Mouse (Mus musculus) heart, embryonic 14.5 days (tissue): ENCODE data around the gene Krt32. TPM values are rescaled to one million over a fixed set of nuclear protein-coding genes. Genes with fewer than 3 reads are reported as not detected.

Experiments
- ATAC-seq: fragments of 200-750 bp; cut with Nextera tagmentation; 2 replicates; pipeline ENCODE4 v1.8.0; 2017; ENCODE audit warnings: low read depth, moderate TSS enrichment; ENCODE audit not compliant: insufficient number of reproducible peaks, insufficient read depth, low FRiP score
- H3K27ac ChIP-seq, 2 experiments: fragments of 200-500 bp in 1 of 2; fragments of 300-500 bp in 1 of 2; sonication (generic) in 1 of 2; replicated peaks in 1 of 2; 2 replicates each; pipeline ENCODE4 v1.5.1; 2012 to 2014; ENCODE audit warnings: low read depth in 2 of 2, low read length in 2 of 2, control low read depth in 1 of 2, mild to moderate bottlenecking in 1 of 2, mixed read lengths in 1 of 2; ENCODE audit not compliant: control insufficient read depth in 1 of 2, insufficient read depth in 1 of 2
- H3K27me3 ChIP-seq: fragments of 300-500 bp; sonication (generic); 2 replicates; pipeline ENCODE4 v1.6.1; 2014; ENCODE audit warnings: mild to moderate bottlenecking, low read length, control low read depth; ENCODE audit not compliant: control insufficient read depth, insufficient read depth
- H3K36me3 ChIP-seq: fragments of 300-500 bp; sonication (generic); 2 replicates; pipeline ENCODE4 v1.6.1; 2014; ENCODE audit warnings: mild to moderate bottlenecking, control low read depth, low read length, mixed read lengths; ENCODE audit not compliant: control insufficient read depth, insufficient read depth
- H3K4me1 ChIP-seq, 2 experiments: fragments of 200-500 bp in 1 of 2; fragments of 300-500 bp in 1 of 2; sonication (generic) in 1 of 2; 2 replicates each; pipeline ENCODE4 v1.6.1; 2012 to 2014; ENCODE audit warnings: low read length in 2 of 2, control low read depth in 1 of 2, mixed read lengths in 1 of 2; ENCODE audit not compliant: control insufficient read depth in 2 of 2, insufficient read depth in 2 of 2
- H3K4me2 ChIP-seq: fragments of 300-500 bp; sonication (generic); 2 replicates; pipeline ENCODE4 v1.6.1; 2014; ENCODE audit warnings: mild to moderate bottlenecking, low read length
- H3K4me3 ChIP-seq, 2 experiments: fragments of 200-500 bp in 1 of 2; fragments of 300-500 bp in 1 of 2; sonication (generic) in 1 of 2; 2 replicates each; pipeline ENCODE4 v1.5.1; 2012 to 2014; ENCODE audit warnings: low read length in 2 of 2, mild to moderate bottlenecking in 2 of 2, control low read depth in 1 of 2, low read depth in 1 of 2, moderate library complexity in 1 of 2; ENCODE audit not compliant: control insufficient read depth in 1 of 2, insufficient read depth in 1 of 2
- H3K9ac ChIP-seq: fragments of 300-500 bp; sonication (generic); 2 replicates; pipeline ENCODE4 v1.6.1; 2014; ENCODE audit warnings: mild to moderate bottlenecking, low read length
- H3K9me3 ChIP-seq: fragments of 300-500 bp; sonication (generic); 2 replicates; pipeline ENCODE4 v1.6.1; 2016; ENCODE audit warnings: low read length, control low read depth; ENCODE audit not compliant: control insufficient read depth
- WGBS: fragments of 180-500 bp; shearing (Covaris S2); extraction: QIAGEN DNeasy Blood & Tissue Kit; methylation state at CpG from one replicate; pipeline ENCODE4 v1.1.7; 2014; 5-methylcytosine and 5-hydroxymethylcytosine counted together
- polyA plus RNA-seq: library from polyadenylated mRNA; unstranded; fragments of >200 nt; fragmentation: Nextera tagmentation; extraction: Ambion mirVana; gene quantifications from 2 replicates; pipeline ENCODE4 v1.2.1, GENCODE M21; 2014

Gene Krt32
- polyA plus RNA-seq, 1 experiment from 2014 or later = not detected

- Histone ChIP-seq H3K9ac (no peak overlapping the region), H3K4me1 (no peaks in the 10 kb centered on the region), H3K4me3 (no peak overlapping the region), H3K9me3 (no peaks in the 10 kb centered on the region), H3K27ac (no peak overlapping the region), H3K36me3 (no peaks in the 10 kb centered on the region), H3K4me2 (no peak overlapping the region), H3K27me3 (no peaks in the 10 kb centered on the region)
- 50% methylated on average over 1 of the region's 1 CpGs for WGBS
- ATAC-seq = no peak
These were observed 14.2 kb downstream of the Krt32 start for GRCm38 (mm10) chr11:100073873-100074272.

- Histone ChIP-seq H3K36me3 (no peaks in the 10 kb centered on the region), H3K9me3 (no peaks in the 10 kb centered on the region), H3K27me3 (no peaks in the 10 kb centered on the region), H3K4me3 (no peak overlapping the region), H3K4me2 (no peak overlapping the region), H3K9ac (no peak overlapping the region), H3K27ac (0 out of 4 replicates have a peak overlapping the region, but pooled peaks of 1 of the 2 experiments have one; percentile 44), H3K4me1 (peaks cover 15 to 19% of the 10 kb centered on the region in 2 experiments; a peak in 3 of 4 replicates)
- ATAC-seq = no peak
- WGBS = 61% methylated on average over 17 of the region's 17 CpGs
These were observed 20.6 kb downstream of the Krt32 start for GRCm38 (mm10) chr11:100067293-100068036.

- ATAC-seq = no peak
- H3K4me3 ChIP-seq = no peak overlapping the region
- peak overlapping the region in 1 of 2 experiments; percentile 44; a peak in 2 of 4 replicates for H3K27ac ChIP-seq
- 36% methylated on average over 12 of the region's 12 CpGs for WGBS
- H3K36me3 ChIP-seq = no peaks in the 10 kb centered on the region
- H3K4me1 ChIP-seq = peaks cover 15 to 19% of the 10 kb centered on the region in 2 experiments; a peak in 3 of 4 replicates
- no peak overlapping the region for H3K4me2 ChIP-seq
- H3K9ac ChIP-seq = no peak overlapping the region
- no peaks in the 10 kb centered on the region for H3K9me3 ChIP-seq
- H3K27me3 ChIP-seq = no peaks in the 10 kb centered on the region
These were observed 21.6 kb downstream of the Krt32 start for GRCm38 (mm10) chr11:100066236-100067010.

- no peaks in the 10 kb centered on the region for H3K27me3 ChIP-seq
- no peaks in the 10 kb centered on the region for H3K36me3 ChIP-seq
- no peak overlapping the region for H3K27ac ChIP-seq
- no peak overlapping the region for H3K4me2 ChIP-seq
- ATAC-seq = no peak
- no peaks in the 10 kb centered on the region for H3K9me3 ChIP-seq
- no peak overlapping the region for H3K4me3 ChIP-seq
- no peak overlapping the region for H3K9ac ChIP-seq
- H3K4me1 ChIP-seq = no peaks in the 10 kb centered on the region
- WGBS = 76% methylated on average over 8 of the region's 8 CpGs
These were observed 29.2 kb downstream of the Krt32 start for GRCm38 (mm10) chr11:100058875-100059274.

GRCm38 (mm10) chr11:100055686-100056655, 32.1 kb downstream of the Krt32 start:
- no peak for ATAC-seq
- WGBS = 67% methylated on average over 9 of the region's 9 CpGs
- Histone ChIP-seq H3K4me3 (no peak overlapping the region), H3K27me3 (no peaks in the 10 kb centered on the region), H3K9ac (no peak overlapping the region), H3K4me2 (no peak overlapping the region), H3K4me1 (no peaks in the 10 kb centered on the region), H3K27ac (no peak overlapping the region), H3K36me3 (no peaks in the 10 kb centered on the region), H3K9me3 (no peaks in the 10 kb centered on the region)

- peaks cover 6 to 8% of the 10 kb centered on the region in 2 experiments; a peak in 2 of 4 replicates for H3K4me1 ChIP-seq
- no peaks in the 10 kb centered on the region for H3K27me3 ChIP-seq
- H3K9me3 ChIP-seq = no peaks in the 10 kb centered on the region
- H3K9ac ChIP-seq = no peak within 1 kb of the TSS
- no peak within 1 kb of the TSS for H3K4me3 ChIP-seq
- H3K27ac ChIP-seq = no peak within 1 kb of the TSS
- no peak within 1 kb of the TSS for H3K4me2 ChIP-seq
- H3K36me3 ChIP-seq = no peaks in the 10 kb centered on the region
- 77% methylated on average over 3 of the region's 3 CpGs for WGBS
- no peak for ATAC-seq
These were observed 37.6 kb downstream of the Krt32 start, which contains the start of gene Krt31 for GRCm38 (mm10) chr11:100050451-100050850. Gene Krt31, minus strand, starts transcription at chr11:100050551.

GRCm38 (mm10) chr11:100047193-100047592, 40.8 kb downstream of the Krt32 start:
- no peak overlapping the region for H3K4me2 ChIP-seq
- no peak overlapping the region for H3K27ac ChIP-seq
- no peaks in the 10 kb centered on the region for H3K9me3 ChIP-seq
- no peak overlapping the region for H3K4me3 ChIP-seq
- ATAC-seq = no peak
- H3K27me3 ChIP-seq = no peaks in the 10 kb centered on the region
- H3K4me1 ChIP-seq = peaks cover 6 to 8% of the 10 kb centered on the region in 2 experiments; a peak in 2 of 4 replicates
- H3K9ac ChIP-seq = no peak overlapping the region
- WGBS = 40% methylated on average over 2 of the region's 2 CpGs
- no peaks in the 10 kb centered on the region for H3K36me3 ChIP-seq
